Mouse (Mus musculus): ENCODE data around the gene Fryl. TPM values are rescaled to one million over a fixed set of nuclear protein-coding genes. Genes with fewer than 3 reads are reported as not detected.

The Fryl gene
- polyA plus RNA-seq, 1 experiment: 72.1 TPM

GRCm38 (mm10) chr5:73241966-73242365, 14.5 kb downstream of the Fryl start:
- TF ChIP-seq CTCF (IDR thresholded peaks at IDR 0.05; ENCODE audit: insufficient read depth, low read length) (no peak), POLR2A (IDR thresholded peaks at IDR 0.05; ENCODE audit: borderline replicate concordance, extremely low read depth, low read depth, low read length) (no peak)
- 49% methylated on average over 8 of the region's 8 CpGs for WGBS
- Histone ChIP-seq H3K4me1 (ENCODE audit: control insufficient read depth, insufficient read depth, low read length) (0 out of 2 replicates have a peak, but pooled peaks cover 3% of the 10 kb centered on the region), H3K4me3 (replicated peaks; ENCODE audit: extremely low read depth, low read depth, low read length) (no peak overlapping the region)
- DNase-seq: no peak

GRCm38 (mm10) chr5:73241332-73241731, 15.1 kb downstream of the Fryl start:
- no peak for DNase-seq
- Histone ChIP-seq H3K4me1 (ENCODE audit: control insufficient read depth, insufficient read depth, low read length) (0 out of 2 replicates have a peak, but pooled peaks cover 3% of the 10 kb centered on the region), H3K4me3 (replicated peaks; ENCODE audit: extremely low read depth, low read depth, low read length) (no peak overlapping the region)
- 69% methylated on average over 10 of the region's 10 CpGs for WGBS
- no peak for TF ChIP-seq CTCF (IDR thresholded peaks at IDR 0.05; ENCODE audit: insufficient read depth, low read length)
- TF ChIP-seq POLR2A (IDR thresholded peaks at IDR 0.05; ENCODE audit: borderline replicate concordance, extremely low read depth, low read depth, low read length): no peak

GRCm38 (mm10) chr5:73240391-73240790, 16.0 kb downstream of the Fryl start:
- DNase-seq: no peak
- no peak for TF ChIP-seq CTCF (IDR thresholded peaks at IDR 0.05; ENCODE audit: insufficient read depth, low read length)
- H3K4me1 ChIP-seq (ENCODE audit: control insufficient read depth, insufficient read depth, low read length): 0 out of 2 replicates have a peak, but pooled peaks cover 3% of the 10 kb centered on the region
- 91% methylated on average over 6 of the region's 6 CpGs for WGBS
- no peak overlapping the region for H3K4me3 ChIP-seq (replicated peaks; ENCODE audit: extremely low read depth, low read depth, low read length)

GRCm38 (mm10) chr5:73236894-73237334, 19.5 kb downstream of the Fryl start:
- Histone ChIP-seq H3K4me3 (replicated peaks; ENCODE audit: extremely low read depth, low read depth, low read length) (no peak overlapping the region), H3K4me1 (ENCODE audit: control insufficient read depth, insufficient read depth, low read length) (peaks cover 15% of the 10 kb centered on the region)
- TF ChIP-seq CTCF (IDR thresholded peaks at IDR 0.05; ENCODE audit: insufficient read depth, low read length) (no peak), POLR2A (IDR thresholded peaks at IDR 0.05; ENCODE audit: borderline replicate concordance, extremely low read depth, low read depth, low read length) (no peak)
- DNase-seq: no peak
- 60% methylated on average over 6 of the region's 6 CpGs for WGBS

GRCm38 (mm10) chr5:73235201-73235600, 21.2 kb downstream of the Fryl start:
- WGBS: 78% methylated on average over 5 of the region's 5 CpGs
- H3K4me1 ChIP-seq (ENCODE audit: control insufficient read depth, insufficient read depth, low read length): peaks cover 14% of the 10 kb centered on the region
- H3K4me3 ChIP-seq (replicated peaks; ENCODE audit: extremely low read depth, low read depth, low read length): no peak overlapping the region
- TF ChIP-seq CTCF (IDR thresholded peaks at IDR 0.05; ENCODE audit: insufficient read depth, low read length) (no peak), POLR2A (IDR thresholded peaks at IDR 0.05; ENCODE audit: borderline replicate concordance, extremely low read depth, low read depth, low read length) (no peak)
- no peak for DNase-seq

GRCm38 (mm10) chr5:73233018-73233881, 23.2 kb downstream of the Fryl start:
- 45% methylated on average over 17 of the region's 17 CpGs for WGBS
- peaks cover 16% of the 10 kb centered on the region for H3K4me1 ChIP-seq (ENCODE audit: control insufficient read depth, insufficient read depth, low read length)
- TF ChIP-seq CTCF (IDR thresholded peaks at IDR 0.05; ENCODE audit: insufficient read depth, low read length) (no peak), POLR2A (IDR thresholded peaks at IDR 0.05; ENCODE audit: borderline replicate concordance, extremely low read depth, low read depth, low read length) (no peak)
- no peak overlapping the region for H3K4me3 ChIP-seq (replicated peaks; ENCODE audit: extremely low read depth, low read depth, low read length)
- DNase-seq: no peak

- no peak for TF ChIP-seq POLR2A (IDR thresholded peaks at IDR 0.05; ENCODE audit: borderline replicate concordance, extremely low read depth, low read depth, low read length)
- TF ChIP-seq CTCF (IDR thresholded peaks at IDR 0.05; ENCODE audit: insufficient read depth, low read length): no peak
- no peak for DNase-seq
- WGBS: 61% methylated on average over 9 of the region's 9 CpGs
- H3K4me1 ChIP-seq (ENCODE audit: control insufficient read depth, insufficient read depth, low read length): peaks cover 19% of the 10 kb centered on the region
- H3K4me3 ChIP-seq (replicated peaks; ENCODE audit: extremely low read depth, low read depth, low read length): no peak overlapping the region
These were observed 24.2 kb downstream of the Fryl start for GRCm38 (mm10) chr5:73232267-73232666.

- no peak overlapping the region for H3K4me3 ChIP-seq (replicated peaks; ENCODE audit: extremely low read depth, low read depth, low read length)
- TF ChIP-seq CTCF (IDR thresholded peaks at IDR 0.05; ENCODE audit: insufficient read depth, low read length) (no peak), POLR2A (IDR thresholded peaks at IDR 0.05; ENCODE audit: borderline replicate concordance, extremely low read depth, low read depth, low read length) (no peak)
- peaks cover 20% of the 10 kb centered on the region for H3K4me1 ChIP-seq (ENCODE audit: control insufficient read depth, insufficient read depth, low read length)
- WGBS: 41% methylated on average over 6 of the region's 6 CpGs
- DNase-seq: no peak
These were observed 24.6 kb downstream of the Fryl start for GRCm38 (mm10) chr5:73231835-73232234.

GRCm38 (mm10) chr5:73230171-73230570, 26.2 kb downstream of the Fryl start:
- Histone ChIP-seq H3K4me3 (replicated peaks; ENCODE audit: extremely low read depth, low read depth, low read length) (no peak overlapping the region), H3K4me1 (ENCODE audit: control insufficient read depth, insufficient read depth, low read length) (peaks cover 23% of the 10 kb centered on the region)
- WGBS: 48% methylated on average over 4 of the region's 4 CpGs
- TF ChIP-seq CTCF (IDR thresholded peaks at IDR 0.05; ENCODE audit: insufficient read depth, low read length) (no peak), POLR2A (IDR thresholded peaks at IDR 0.05; ENCODE audit: borderline replicate concordance, extremely low read depth, low read depth, low read length) (no peak)
- no peak for DNase-seq

- Histone ChIP-seq H3K4me1 (ENCODE audit: control insufficient read depth, insufficient read depth, low read length) (peaks cover 21% of the 10 kb centered on the region), H3K4me3 (replicated peaks; ENCODE audit: extremely low read depth, low read depth, low read length) (no peak overlapping the region)
- 57% methylated on average over 6 of the region's 6 CpGs for WGBS
- DNase-seq: no peak
- no peak for TF ChIP-seq CTCF (IDR thresholded peaks at IDR 0.05; ENCODE audit: insufficient read depth, low read length)
- TF ChIP-seq POLR2A (IDR thresholded peaks at IDR 0.05; ENCODE audit: borderline replicate concordance, extremely low read depth, low read depth, low read length): no peak
These were observed 27.0 kb downstream of the Fryl start for GRCm38 (mm10) chr5:73229467-73229866.
